Mouse (Mus musculus): ENCODE measurements at regions not wholly inside any gene's neighbourhood (a gene's known extent, or its start where the extent isn't known, plus 50 kb on each side); places are given as distances from the start of the nearest gene placed in this dataset.
"Not testable (repeated sequence)": the region's sequence is repeated elsewhere in the genome, so short reads cannot be mapped to it uniquely, and the experiment has no call there.

- no peak for DNase-seq
These were observed 106.8 kb upstream of the Nyap2 start for GRCm38 (mm10) chr1:80969927-80970326.

DNA sequence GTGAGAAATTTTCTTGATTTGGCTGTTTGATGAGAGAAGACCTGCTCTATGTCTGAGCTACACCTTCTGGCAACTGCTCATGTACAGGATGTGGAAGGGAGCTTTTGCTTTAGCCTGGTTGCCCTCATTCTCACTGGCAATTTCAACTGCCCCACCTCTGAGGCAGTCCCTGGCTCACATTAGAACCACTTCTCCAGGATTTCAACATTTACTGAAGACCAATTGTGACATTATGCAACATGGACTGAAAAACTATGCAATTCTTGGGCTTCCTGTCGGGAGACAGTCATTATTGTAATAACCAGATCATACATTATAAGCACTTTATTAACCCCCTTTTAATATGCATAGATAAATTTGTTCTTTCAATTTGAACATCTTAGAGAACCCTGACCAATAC, 107.6 kb upstream of the Nyap2 start:
- DNase-seq = no peak

DNA sequence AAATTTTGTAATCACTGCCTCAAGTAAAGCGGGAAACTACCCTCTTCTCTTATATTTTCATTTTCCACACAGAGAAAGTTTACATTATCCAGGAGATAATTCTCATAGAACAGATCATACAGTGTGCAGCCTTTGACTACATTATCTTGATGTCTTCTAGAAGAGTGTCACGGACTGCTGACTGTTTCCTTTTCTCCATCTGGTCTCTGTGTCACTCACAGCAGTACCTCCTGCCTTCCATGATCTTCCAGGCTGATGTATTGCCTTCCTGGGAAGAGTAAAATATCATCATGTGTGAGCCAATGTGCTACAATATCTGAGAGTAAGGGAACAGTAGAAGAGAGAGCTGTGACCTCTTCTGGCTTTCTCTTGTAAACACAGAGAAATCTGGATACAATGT, 111.0 kb upstream of the Nyap2 start:
- no peak for DNase-seq

DNA sequence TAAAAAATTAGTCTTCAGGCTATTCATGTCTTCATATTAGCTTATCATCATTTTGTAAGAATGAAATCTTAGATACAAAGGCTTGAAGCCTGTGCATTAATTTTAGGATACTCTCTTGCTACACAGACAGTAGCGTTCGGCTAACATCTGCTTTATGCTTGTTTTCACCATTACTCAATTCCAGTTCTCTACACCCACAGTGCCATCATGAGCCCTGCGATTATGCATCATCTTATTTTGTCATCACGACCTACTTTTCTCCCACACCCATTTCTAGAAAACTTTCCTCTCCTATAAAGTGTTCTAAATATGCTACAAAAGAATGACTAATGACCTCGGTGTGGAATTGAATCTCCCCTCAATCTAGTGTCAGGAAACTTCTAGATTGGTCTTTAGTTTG, 112.4 kb upstream of the Nyap2 start:
- no peak for DNase-seq

DNA sequence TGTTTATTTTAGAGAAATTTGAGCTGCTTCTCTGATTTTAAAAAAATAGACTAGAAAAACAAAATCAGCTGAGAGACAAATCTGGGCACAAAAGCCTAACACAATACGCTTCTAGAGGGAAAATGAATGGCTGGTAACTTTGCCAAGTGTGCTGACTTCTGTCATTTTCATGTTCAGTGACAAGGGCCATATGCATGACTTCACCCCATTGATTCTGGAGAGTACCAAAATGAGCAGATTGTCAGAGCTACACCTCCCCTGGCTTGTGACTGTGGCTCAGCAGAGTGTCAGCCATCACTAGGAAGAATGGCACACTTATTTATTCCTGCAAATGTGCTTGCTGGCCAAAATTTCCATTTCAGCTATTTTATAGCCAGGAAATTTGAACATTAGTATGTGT, 112.9 kb upstream of the Nyap2 start:
- no peak for DNase-seq

DNA sequence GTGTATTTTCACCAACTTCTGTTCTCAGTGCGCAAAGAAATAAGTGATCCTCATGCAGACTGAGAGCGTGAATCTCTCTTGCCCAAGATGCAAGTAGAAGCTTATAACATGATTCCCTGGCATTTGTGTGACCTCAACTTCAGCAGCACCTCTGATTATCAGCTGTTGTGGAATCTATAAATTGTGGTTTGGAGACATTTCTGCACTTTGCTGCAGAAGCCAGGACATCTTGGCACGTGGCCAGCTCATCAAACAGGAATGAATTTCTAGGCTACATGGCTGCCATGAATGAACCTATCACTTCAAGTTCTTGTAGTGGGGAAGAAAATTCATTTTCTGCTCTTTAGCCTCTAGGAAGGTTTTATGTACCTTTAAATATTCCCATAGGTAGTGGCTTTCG, 126.3 kb upstream of the Nyap2 start:
- DNase-seq = peak; percentile 8

GRCm38 (mm10) chr1:80946049-80946448, 130.7 kb upstream of the Nyap2 start:
- DNase-seq = not testable (repeated sequence)

DNA sequence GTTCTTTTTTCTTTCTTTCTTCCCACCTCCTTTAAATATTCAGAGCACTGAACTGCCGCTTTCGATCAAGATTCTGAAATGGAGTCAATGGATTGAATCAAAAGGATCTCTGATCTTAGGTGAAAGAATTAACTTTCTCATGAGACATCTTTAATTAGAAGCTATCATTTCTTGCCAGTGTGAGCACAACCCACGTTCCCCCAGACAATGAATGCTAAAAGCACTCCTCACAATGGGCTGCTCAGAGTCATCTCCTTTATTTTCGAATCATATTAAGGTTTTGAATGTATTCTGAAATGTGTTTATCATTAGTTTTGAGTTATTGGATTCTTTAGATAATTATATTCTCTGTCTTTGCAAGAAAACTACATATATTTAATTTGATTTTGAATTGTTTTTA, 137.4 kb upstream of the Nyap2 start:
- no peak for DNase-seq

- DNase-seq = no peak
These were observed 141.0 kb upstream of the Dock10 start for GRCm38 (mm10) chr1:80899281-80899680.

DNA sequence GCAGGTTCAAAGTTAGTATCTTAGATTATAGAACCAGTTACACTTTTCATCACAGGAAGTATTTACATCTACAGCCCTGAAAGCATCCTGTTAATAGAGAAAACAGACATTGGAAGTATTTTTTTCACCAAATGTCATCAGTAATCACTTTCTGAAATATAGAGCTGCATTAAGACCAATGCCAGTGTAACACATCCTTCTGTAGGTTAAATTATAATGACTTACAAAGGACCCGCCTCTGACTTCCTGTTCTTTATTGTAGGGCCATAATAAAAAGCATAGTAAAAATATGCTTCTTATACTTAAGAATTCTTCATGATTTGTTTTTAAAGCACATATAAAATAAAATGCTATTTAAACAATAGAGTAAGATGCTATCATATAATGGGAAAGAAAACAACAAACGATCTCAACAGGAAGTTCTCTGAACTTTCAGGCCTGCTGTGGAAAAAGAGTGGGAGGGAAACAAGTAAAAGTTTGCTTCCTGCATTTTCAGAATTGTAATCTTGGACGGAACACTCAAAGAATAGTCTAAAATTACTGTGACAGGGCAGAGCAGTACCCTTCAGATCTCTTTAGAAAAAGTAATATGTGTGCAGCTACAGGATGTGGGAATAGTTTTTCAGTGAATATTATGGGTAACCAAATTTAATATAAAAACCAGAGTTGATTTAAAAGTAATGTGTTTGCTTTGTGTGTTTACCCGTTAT, 116.0 kb upstream of the Dock10 start:
- DNase-seq = no peak

DNA sequence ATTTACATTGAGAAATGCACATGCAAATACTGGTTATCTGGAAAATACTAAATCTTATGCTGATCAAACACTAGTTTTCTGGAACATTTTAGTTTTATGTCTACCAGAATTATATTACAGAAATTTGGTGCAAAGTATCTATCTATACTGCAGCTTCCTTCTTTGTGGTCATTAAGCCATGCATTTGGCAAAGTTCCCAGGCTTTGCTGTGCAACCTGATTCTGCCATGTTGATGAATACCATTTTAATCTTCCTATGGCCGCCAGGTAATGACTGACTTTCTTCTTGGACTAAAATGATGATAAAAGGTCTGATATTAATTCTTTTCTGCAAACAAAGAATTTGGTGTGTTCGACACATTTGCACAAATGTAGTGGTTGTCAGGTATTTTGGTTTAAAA, 115.3 kb upstream of the Dock10 start:
- DNase-seq = no peak

GRCm38 (mm10) chr1:80868805-80869204, 110.5 kb upstream of the Dock10 start:
- DNase-seq = no peak

DNA sequence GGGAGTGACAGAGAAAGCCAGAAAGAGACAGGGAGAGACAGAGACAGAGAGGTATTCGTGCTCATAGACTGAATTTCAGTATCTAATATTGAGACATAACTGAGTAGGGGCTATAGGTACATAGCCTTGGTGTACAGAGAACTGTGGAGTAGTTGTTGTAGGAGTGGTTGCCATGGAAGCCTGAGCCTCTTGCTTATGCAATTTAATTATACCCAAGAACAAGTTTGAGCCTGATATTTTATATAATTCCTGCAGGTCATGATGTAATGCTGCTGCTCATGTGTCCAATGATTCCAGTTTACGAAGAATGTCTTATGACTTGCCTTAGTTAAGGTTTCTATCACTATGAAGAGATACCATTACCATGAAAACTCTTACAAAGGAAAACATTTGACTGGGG, 98.7 kb upstream of the Dock10 start:
- DNase-seq = no peak

DNA sequence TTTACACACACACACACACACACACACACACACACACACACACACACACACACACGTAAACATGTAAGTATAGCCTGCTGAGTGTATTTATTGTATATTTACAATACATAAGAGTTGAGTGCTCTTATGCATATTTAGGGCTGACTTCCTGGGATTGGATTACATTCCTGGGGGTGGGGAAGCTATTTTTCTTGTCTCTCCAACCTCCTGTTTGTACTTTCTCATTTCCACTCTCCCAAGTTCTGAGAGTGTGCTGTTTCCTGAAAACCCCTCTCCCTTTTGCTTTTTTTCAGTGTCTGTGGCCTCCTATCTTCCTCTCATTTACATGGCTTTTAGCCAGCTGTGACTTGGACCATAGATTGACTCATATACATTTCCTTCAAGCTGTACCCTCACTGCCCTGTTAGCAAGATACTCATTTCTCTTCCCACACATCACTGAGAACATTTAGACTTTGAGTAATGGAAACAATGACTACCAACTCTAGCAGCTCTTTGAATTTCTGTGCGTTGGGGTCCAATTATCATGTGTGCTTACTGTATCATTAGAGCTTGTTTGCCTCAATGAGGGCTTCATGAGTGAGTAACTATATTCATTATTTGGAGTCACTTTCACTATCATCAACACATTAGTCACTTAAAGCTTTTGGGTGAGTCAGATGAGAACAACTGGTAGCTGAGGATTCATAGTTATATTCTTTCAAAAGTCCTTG, 96.8 kb upstream of the Dock10 start:
- DNase-seq = no peak

- DNase-seq = no peak
These were observed 96.0 kb upstream of the Dock10 start for GRCm38 (mm10) chr1:80854289-80854701.

GRCm38 (mm10) chr1:80852761-80853160, 94.4 kb upstream of the Dock10 start:
- no peak for DNase-seq

DNA sequence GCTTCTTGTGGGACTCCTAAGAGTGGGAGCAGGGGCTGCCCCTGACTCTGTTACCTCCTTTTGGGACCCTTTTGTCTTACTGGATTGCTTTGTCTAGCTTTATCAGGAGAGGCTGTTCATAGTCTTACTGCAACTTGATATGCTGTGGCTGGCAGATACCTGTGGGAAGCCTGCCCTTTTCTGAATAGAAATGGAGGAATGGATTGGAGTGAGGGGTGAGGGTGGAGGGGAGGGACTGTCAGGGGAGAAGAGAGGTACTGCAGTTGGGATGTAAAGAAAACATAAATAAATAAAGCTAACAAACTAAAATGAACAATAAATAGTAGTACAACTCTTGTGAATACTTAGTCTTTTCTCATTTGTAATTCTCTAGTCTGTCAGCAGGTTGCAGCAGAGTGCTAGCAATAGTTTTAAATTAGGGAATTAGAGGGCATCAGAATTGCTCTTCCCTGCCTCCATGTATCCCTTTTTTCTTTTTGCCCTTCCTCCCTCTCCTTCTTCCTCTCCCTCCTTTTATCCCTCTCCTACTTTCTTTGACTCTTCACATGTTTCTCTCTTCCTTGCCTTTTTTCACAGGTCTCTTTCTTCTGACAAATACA, 72.0 kb upstream of the Dock10 start:
- no peak for DNase-seq

- no peak for DNase-seq
These were observed 68.1 kb upstream of the Dock10 start for GRCm38 (mm10) chr1:80826383-80826782.

DNA sequence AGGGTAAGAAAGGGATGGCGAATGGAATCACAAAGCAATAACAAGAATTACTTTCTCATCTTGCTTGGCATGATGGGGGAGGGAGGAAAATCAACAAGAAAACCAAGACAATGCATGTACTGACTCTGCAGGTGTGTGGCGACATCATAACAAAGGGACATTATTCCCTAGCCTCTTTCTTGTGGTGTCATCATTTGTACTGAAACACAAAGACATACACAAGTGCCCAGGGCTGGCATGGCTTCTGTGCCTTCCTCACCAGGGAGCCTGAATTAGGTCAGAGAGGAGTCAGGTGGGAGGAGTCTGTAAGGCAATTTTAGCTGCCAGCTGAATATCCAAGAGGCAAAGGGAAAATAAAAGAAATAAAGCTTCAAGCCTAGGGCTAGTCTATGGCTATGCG, 65.6 kb upstream of the Dock10 start:
- DNase-seq = no peak

GRCm38 (mm10) chr1:80822185-80822584, 63.9 kb upstream of the Dock10 start:
- no peak for DNase-seq

GRCm38 (mm10) chr1:80812906-80813305, 54.6 kb upstream of the Dock10 start:
- no peak for DNase-seq
